Mouse (Mus musculus) right cerebral cortex, postnatal 36 days (tissue): ENCODE measurements around the gene Nutf2.

Source experiments
- DNase-seq, 2 experiments: peaks; one replicate each; pipeline ENCODE4 v3.0.0; 2022; ENCODE audit warnings: low spot score in 2 of 2, mixed read lengths in 1 of 2

The Nutf2 gene

GRCm38 (mm10) chr8:105854715-105855216, 5.6 kb upstream of the Nutf2 start, which contains the start of gene Thap11:
Thap11 (plus strand) TSS chr8:105855132.
- DNase-seq = peak; percentile 84 to 88

- peak; percentile 44 to 49 for DNase-seq
Measured at GRCm38 (mm10) chr8:105855248-105856167, 4.9 kb upstream of the Nutf2 start.

- no peak for DNase-seq
Measured at GRCm38 (mm10) chr8:105856168-105856835, 4.1 kb upstream of the Nutf2 start.

- DNase-seq = no peak
Measured at GRCm38 (mm10) chr8:105858495-105858894, 1.9 kb upstream of the Nutf2 start.

- no peak for DNase-seq
Measured at GRCm38 (mm10) chr8:105859314-105859713, 1.1 kb upstream of the Nutf2 start.

- no peak for DNase-seq
Measured at GRCm38 (mm10) chr8:105861951-105862350, 1.6 kb downstream of the Nutf2 start.

GRCm38 (mm10) chr8:105866364-105867029, 6.1 kb downstream of the Nutf2 start:
- DNase-seq = no peak

- DNase-seq = no peak
Measured at GRCm38 (mm10) chr8:105874301-105874700, 13.9 kb downstream of the Nutf2 start.

GRCm38 (mm10) chr8:105880754-105881520, 20.6 kb downstream of the Nutf2 start, which contains the start of gene Edc4:
Edc4 (plus strand) TSS chr8:105880881.
- DNase-seq = peak; percentile 58 to 67

- DNase-seq = no peak
Measured at GRCm38 (mm10) chr8:105889756-105890465, 29.5 kb downstream of the Nutf2 start.

- DNase-seq = peak; percentile 38 to 39
Measured at GRCm38 (mm10) chr8:105890870-105891269, 30.5 kb downstream of the Nutf2 start.

GRCm38 (mm10) chr8:105892432-105892831, 32.1 kb downstream of the Nutf2 start:
- no peak for DNase-seq

- DNase-seq = peak; percentile 77 to 81
Measured at GRCm38 (mm10) chr8:105893339-105893738, 33.0 kb downstream of the Nutf2 start, which contains the start of gene Nrn1l. Nrn1l (plus strand) TSS chr8:105893567.

- DNase-seq = peak in 1 of 2 experiments; percentile 26
Measured at GRCm38 (mm10) chr8:105897801-105898480, 37.6 kb downstream of the Nutf2 start.

GRCm38 (mm10) chr8:105900180-105900940, 40.0 kb downstream of the Nutf2 start, which contains the start of gene Pskh1:
Pskh1 (plus strand) TSS chr8:105900441.
- peak; percentile 85 to 87 for DNase-seq

GRCm38 (mm10) chr8:105900941-105901616, 40.7 kb downstream of the Nutf2 start:
- no peak for DNase-seq

- peak in 1 of 2 experiments; percentile 11 for DNase-seq
Measured at GRCm38 (mm10) chr8:105919390-105919789, 59.0 kb downstream of the Nutf2 start.

GRCm38 (mm10) chr8:105925123-105925522, 64.7 kb downstream of the Nutf2 start:
- peak; percentile 45 to 49 for DNase-seq
